Mouse (Mus musculus): ENCODE data around the gene Spryd4. TPM values are rescaled to one million over a fixed set of nuclear protein-coding genes. Genes with fewer than 3 reads are reported as not detected.

Spryd4 gene
- total and polyA plus RNA-seq, 3 experiments = 4.4 to 18.8 (median 13.9) TPM

GRCm38 (mm10) chr10:128210131-128210530 lies 1.5 kb downstream of the Spryd4 start:
- DNase-seq (ENCODE audit: low spot score) (no peak), ATAC-seq (ENCODE audit: extremely low read depth, insufficient number of reproducible peaks, low FRiP score, poor library complexity, severe bottlenecking) (no peak)
- peaks cover 21% of the 10 kb centered on the region for H3K4me1 ChIP-seq (ENCODE audit: insufficient read depth, low read depth, low read length)
- peaks cover 4% of the 10 kb centered on the region; the same call in 1 of the 2 replicates for H3K27me3 ChIP-seq (ENCODE audit: insufficient read depth, low read length)
- peaks cover 55% of the 10 kb centered on the region for H3K36me3 ChIP-seq (replicated peaks)
- TF ChIP-seq CTCF (IDR thresholded peaks at IDR 0.05; ENCODE audit: low read depth, low read length) = no peak
- TF ChIP-seq GATA1 (IDR thresholded peaks at IDR 0.05; ENCODE audit: borderline replicate concordance, low read length) = no peak
- no peak for TF ChIP-seq GATA2 (IDR thresholded peaks at IDR 0.05; ENCODE audit: borderline replicate concordance, low read depth, low read length)
- no peak for TF ChIP-seq POLR2AphosphoS5 (IDR thresholded peaks at IDR 0.05; ENCODE audit: insufficient replicate concordance, low read depth, low read length)
- no peak for TF ChIP-seq TAL1 (conservative IDR thresholded peaks at IDR 0.05; ENCODE audit: low read depth, low read length)
- no peaks in the 10 kb centered on the region for H3K9me3 ChIP-seq (replicated peaks)
- no peak overlapping the region; the same call in 1 of the 2 replicates for H3K4me3 ChIP-seq (ENCODE audit: low read depth, low read length)

DNA sequence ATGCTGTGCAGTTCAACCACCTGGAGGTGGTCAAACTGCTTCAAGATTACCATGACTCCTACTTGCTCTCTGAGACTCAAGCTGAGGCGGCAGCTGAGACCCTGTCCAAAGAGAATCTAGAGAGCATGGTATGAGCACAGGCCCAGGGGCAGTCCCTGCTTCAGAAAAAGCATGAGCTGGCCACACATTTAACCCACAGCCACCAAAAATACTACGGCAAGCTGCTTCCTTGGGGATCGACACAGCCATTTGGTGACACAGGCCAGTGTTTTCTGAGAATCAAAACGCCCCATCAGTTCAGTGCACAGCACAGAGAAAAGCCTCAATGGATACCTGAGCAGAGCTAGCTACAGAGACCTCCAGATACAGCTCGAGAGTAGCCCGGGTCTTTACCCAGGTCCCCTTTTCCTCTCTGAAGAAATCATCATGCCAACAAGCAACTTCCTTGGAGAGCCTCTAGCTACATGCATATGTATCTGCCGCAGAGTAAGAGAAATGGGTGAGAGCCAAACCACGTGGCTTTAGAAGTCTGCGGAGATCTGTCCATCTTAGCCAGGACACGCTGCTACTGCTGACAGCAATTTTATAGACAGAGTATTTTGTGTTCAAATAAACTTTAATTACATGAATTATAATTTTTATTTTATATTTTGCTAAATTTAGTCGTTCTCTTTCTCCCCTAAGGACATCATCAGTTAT lies 2.1 kb downstream of the Spryd4 start:
- Histone ChIP-seq H3K36me3 (replicated peaks) (peaks cover 62% of the 10 kb centered on the region), H3K4me1 (ENCODE audit: insufficient read depth, low read depth, low read length) (peaks cover 21% of the 10 kb centered on the region), H3K4me3 (ENCODE audit: low read depth, low read length) (no peak overlapping the region), H3K27me3 (ENCODE audit: insufficient read depth, low read length) (peaks cover 4% of the 10 kb centered on the region; the same call in 1 of the 2 replicates), H3K9me3 (replicated peaks) (no peaks in the 10 kb centered on the region)
- DNase-seq (ENCODE audit: low spot score) (no peak), ATAC-seq (ENCODE audit: extremely low read depth, insufficient number of reproducible peaks, low FRiP score, poor library complexity, severe bottlenecking) (no peak)
- TF ChIP-seq GATA2 (IDR thresholded peaks at IDR 0.05; ENCODE audit: borderline replicate concordance, low read depth, low read length) = no peak
- TF ChIP-seq CTCF (IDR thresholded peaks at IDR 0.05; ENCODE audit: low read depth, low read length) = no peak

GRCm38 (mm10) chr10:128208326-128208725 lies 3.3 kb downstream of the Spryd4 start:
- ATAC-seq (ENCODE audit: extremely low read depth, insufficient number of reproducible peaks, low FRiP score, poor library complexity, severe bottlenecking) = no peak
- Histone ChIP-seq H3K9me3 (replicated peaks) (no peaks in the 10 kb centered on the region), H3K36me3 (replicated peaks) (peaks cover 72% of the 10 kb centered on the region), H3K4me1 (ENCODE audit: insufficient read depth, low read depth, low read length) (peaks cover 21% of the 10 kb centered on the region), H3K27me3 (ENCODE audit: insufficient read depth, low read length) (peaks cover 4% of the 10 kb centered on the region; the same call in 1 of the 2 replicates), H3K4me3 (ENCODE audit: low read depth, low read length) (no peak overlapping the region)
- DNase-seq (ENCODE audit: low spot score) = no peak
- no peak for TF ChIP-seq CTCF (IDR thresholded peaks at IDR 0.05; ENCODE audit: low read depth, low read length)
- no peak for TF ChIP-seq GATA1 (IDR thresholded peaks at IDR 0.05; ENCODE audit: borderline replicate concordance, low read length)
- no peak for TF ChIP-seq GATA2 (IDR thresholded peaks at IDR 0.05; ENCODE audit: borderline replicate concordance, low read depth, low read length)
- TF ChIP-seq POLR2AphosphoS5 (IDR thresholded peaks at IDR 0.05; ENCODE audit: insufficient replicate concordance, low read depth, low read length) = no peak

DNA sequence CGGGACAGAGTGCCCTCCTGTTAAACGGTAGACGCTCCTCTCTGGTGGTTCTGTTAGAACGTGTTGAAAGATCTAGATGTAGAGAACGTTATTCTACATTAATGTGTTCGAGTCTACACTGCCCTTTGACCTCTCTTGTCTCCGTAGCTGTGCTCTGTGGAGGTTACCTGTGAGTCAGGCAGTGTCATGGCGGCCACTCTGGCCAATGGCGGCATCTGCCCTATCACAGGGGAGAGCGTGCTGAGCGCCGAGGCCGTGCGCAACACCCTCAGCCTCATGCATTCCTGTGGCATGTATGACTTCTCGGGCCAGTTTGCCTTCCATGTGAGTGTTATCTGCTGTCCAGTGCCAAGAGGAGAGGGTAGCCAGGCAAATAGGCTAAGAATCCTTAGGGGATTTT lies 6.7 kb downstream of the Spryd4 start:
- ATAC-seq (ENCODE audit: extremely low read depth, insufficient number of reproducible peaks, low FRiP score, poor library complexity, severe bottlenecking) (no peak), DNase-seq (ENCODE audit: low spot score) (no peak)
- Histone ChIP-seq H3K36me3 (replicated peaks) (peaks cover 83% of the 10 kb centered on the region), H3K27me3 (ENCODE audit: insufficient read depth, low read length) (no peaks in the 10 kb centered on the region), H3K4me3 (ENCODE audit: low read depth, low read length) (no peak overlapping the region), H3K9me3 (replicated peaks) (no peaks in the 10 kb centered on the region), H3K4me1 (ENCODE audit: insufficient read depth, low read depth, low read length) (peaks cover 4% of the 10 kb centered on the region; the same call in 1 of the 2 replicates)
- TF ChIP-seq CTCF (IDR thresholded peaks at IDR 0.05; ENCODE audit: low read depth, low read length) (no peak), GATA2 (IDR thresholded peaks at IDR 0.05; ENCODE audit: borderline replicate concordance, low read depth, low read length) (no peak), TAL1 (conservative IDR thresholded peaks at IDR 0.05; ENCODE audit: low read depth, low read length) (no peak), POLR2AphosphoS5 (IDR thresholded peaks at IDR 0.05; ENCODE audit: insufficient replicate concordance, low read depth, low read length) (no peak), GATA1 (IDR thresholded peaks at IDR 0.05; ENCODE audit: borderline replicate concordance, low read length) (no peak)

GRCm38 (mm10) chr10:128201856-128202255 lies 9.8 kb downstream of the Spryd4 start:
- Histone ChIP-seq H3K4me1 (ENCODE audit: insufficient read depth, low read depth, low read length) (no peaks in the 10 kb centered on the region), H3K36me3 (replicated peaks) (peaks cover 67% of the 10 kb centered on the region), H3K4me3 (ENCODE audit: low read depth, low read length) (no peak overlapping the region), H3K27me3 (ENCODE audit: insufficient read depth, low read length) (no peaks in the 10 kb centered on the region), H3K9me3 (replicated peaks) (no peaks in the 10 kb centered on the region)
- ATAC-seq (ENCODE audit: extremely low read depth, insufficient number of reproducible peaks, low FRiP score, poor library complexity, severe bottlenecking) = no peak
- DNase-seq (ENCODE audit: low spot score) = no peak
- no peak for TF ChIP-seq CTCF (IDR thresholded peaks at IDR 0.05; ENCODE audit: low read depth, low read length)
- TF ChIP-seq POLR2AphosphoS5 (IDR thresholded peaks at IDR 0.05; ENCODE audit: insufficient replicate concordance, low read depth, low read length) = no peak
- TF ChIP-seq GATA1 (IDR thresholded peaks at IDR 0.05; ENCODE audit: borderline replicate concordance, low read length) = no peak
- no peak for TF ChIP-seq GATA2 (IDR thresholded peaks at IDR 0.05; ENCODE audit: borderline replicate concordance, low read depth, low read length)
- TF ChIP-seq TAL1 (conservative IDR thresholded peaks at IDR 0.05; ENCODE audit: low read depth, low read length) = no peak

GRCm38 (mm10) chr10:128194551-128195461 lies 16.8 kb downstream of the Spryd4 start:
- ATAC-seq (ENCODE audit: extremely low read depth, insufficient number of reproducible peaks, low FRiP score, poor library complexity, severe bottlenecking) (peak; percentile 30; the same call in 1 of the 2 replicates), DNase-seq (ENCODE audit: low spot score) (peak; percentile 50)
- TF ChIP-seq GATA1 (IDR thresholded peaks at IDR 0.05; ENCODE audit: borderline replicate concordance, low read length) (no peak), GATA2 (IDR thresholded peaks at IDR 0.05; ENCODE audit: borderline replicate concordance, low read depth, low read length) (no peak), POLR2AphosphoS5 (IDR thresholded peaks at IDR 0.05; ENCODE audit: insufficient replicate concordance, low read depth, low read length) (no peak), TAL1 (conservative IDR thresholded peaks at IDR 0.05; ENCODE audit: low read depth, low read length) (no peak), CTCF (IDR thresholded peaks at IDR 0.05; ENCODE audit: low read depth, low read length) (no peak)

More at GRCm38 (mm10) chr10:128194551-128195461, 16.8 kb downstream of the Spryd4 start:
- H3K4me1 ChIP-seq (ENCODE audit: insufficient read depth, low read depth, low read length) = peaks cover 26% of the 10 kb centered on the region
- H3K9me3 ChIP-seq (replicated peaks) = no peaks in the 10 kb centered on the region
- peaks cover 10% of the 10 kb centered on the region for H3K36me3 ChIP-seq (replicated peaks)
- peaks cover 3% of the 10 kb centered on the region; the same call in 1 of the 2 replicates for H3K27me3 ChIP-seq (ENCODE audit: insufficient read depth, low read length)
- peak overlapping the region; percentile 91 for H3K4me3 ChIP-seq (ENCODE audit: low read depth, low read length)
